Mouse (Mus musculus): ENCODE measurements around the gene Spen.

- TF ChIP-seq CTCF (IDR thresholded peaks at IDR 0.05; ENCODE audit: low read depth, low read length) (no peak), POLR2A (IDR thresholded peaks at IDR 0.05; ENCODE audit: borderline replicate concordance, low read depth, low read length) (no peak)
Measured at GRCm38 (mm10) chr4:141500637-141501036, 37.8 kb downstream of the Spen start.
